Mouse (Mus musculus) kidney, embryonic 14.5 days (tissue): ENCODE results near the gene Abhd14a. TPM values are rescaled to one million over a fixed set of nuclear protein-coding genes. Genes with fewer than 3 reads are reported as not detected.
A peak's percentile ranks its signal among the peaks of the same experiment; 100 is the strongest.

ENCODE experiments used
- ATAC-seq: fragments of 200-750 bp; cut with Nextera tagmentation; 2 replicates; pipeline ENCODE4 v1.8.0; 2017; ENCODE audit warnings: moderate number of reproducible peaks, mild to moderate bottlenecking, moderate TSS enrichment, moderate library complexity; ENCODE audit not compliant: low FRiP score, low TSS enrichment
- H3K27ac ChIP-seq: fragments of 300-500 bp; sonication (generic); 2 replicates; pipeline ENCODE4 v1.5.1; 2014; ENCODE audit warnings: low read depth, mild to moderate bottlenecking, low read length, moderate library complexity, mixed read lengths
- H3K27me3 ChIP-seq: fragments of 300-500 bp; sonication (generic); 2 replicates; pipeline ENCODE4 v1.6.1; 2014; ENCODE audit warnings: mild to moderate bottlenecking, low read length; ENCODE audit not compliant: control insufficient read depth, insufficient read depth
- H3K36me3 ChIP-seq: fragments of 300-500 bp; sonication (generic); 2 replicates; pipeline ENCODE4 v1.6.1; 2014; ENCODE audit warnings: low read length, mixed read lengths; ENCODE audit not compliant: control insufficient read depth, insufficient read depth
- H3K4me1 ChIP-seq: fragments of 300-500 bp; sonication (generic); 2 replicates; pipeline ENCODE4 v1.6.1; 2014; ENCODE audit warnings: low read length, mixed read lengths; ENCODE audit not compliant: control insufficient read depth, insufficient read depth
- H3K4me2 ChIP-seq: fragments of 300-500 bp; sonication (generic); replicated peaks from 2 replicates; pipeline ENCODE4 v1.6.1; 2014; ENCODE audit warnings: low read depth, mild to moderate bottlenecking, low read length
- H3K4me3 ChIP-seq: fragments of 300-500 bp; sonication (generic); 2 replicates; pipeline ENCODE4 v1.5.1; 2014; ENCODE audit warnings: mild to moderate bottlenecking, low read length
- H3K9ac ChIP-seq: fragments of 300-500 bp; sonication (generic); 2 replicates; pipeline ENCODE4 v1.6.1; 2014; ENCODE audit warnings: low read depth, mild to moderate bottlenecking, low read length, moderate library complexity
- H3K9me3 ChIP-seq: fragments of 300-500 bp; sonication (generic); 2 replicates; pipeline ENCODE4 v1.6.1; 2016; ENCODE audit warnings: low read length; ENCODE audit not compliant: control insufficient read depth
- WGBS: fragments of 180-500 bp; shearing (Covaris S2); extraction: QIAGEN DNeasy Blood & Tissue Kit; methylation state at CpG from one replicate; pipeline ENCODE4 v1.1.7; 2014; 5-methylcytosine and 5-hydroxymethylcytosine counted together
- polyA plus RNA-seq: library from polyadenylated mRNA; unstranded; fragments of >200 nt; fragmentation: Nextera tagmentation; extraction: Ambion mirVana; gene quantifications from 2 replicates; pipeline ENCODE4 v1.2.1, GENCODE M21; 2014

The Abhd14a gene
- polyA plus RNA-seq, 1 experiment from 2014 or later, result 58.8 TPM

GRCm38 (mm10) chr9:106464751-106465541 is 17.5 kb upstream of the Abhd14a start:
- peak overlapping the region; percentile 53 for H3K4me3 ChIP-seq
- H3K27ac ChIP-seq, result peak overlapping the region; percentile 67
- H3K36me3 ChIP-seq, result peaks cover 35% of the 10 kb centered on the region
- WGBS, result 2% methylated on average over 67 of the region's 99 CpGs
- H3K4me2 ChIP-seq, result peak overlapping the region; percentile 98
- no peaks in the 10 kb centered on the region for H3K27me3 ChIP-seq
- peaks cover 18% of the 10 kb centered on the region for H3K4me1 ChIP-seq
- peak overlapping the region; percentile 75 for H3K9ac ChIP-seq
- no peaks in the 10 kb centered on the region for H3K9me3 ChIP-seq
- peak; percentile 81 for ATAC-seq

GRCm38 (mm10) chr9:106463122-106464063 is 15.9 kb upstream of the Abhd14a start:
- no peak for ATAC-seq
- Histone ChIP-seq H3K4me2 (no peak overlapping the region), H3K4me3 (no peak overlapping the region), H3K27me3 (no peaks in the 10 kb centered on the region), H3K27ac (no peak overlapping the region), H3K36me3 (peaks cover 39% of the 10 kb centered on the region), H3K9me3 (no peaks in the 10 kb centered on the region), H3K4me1 (peaks cover 20% of the 10 kb centered on the region), H3K9ac (no peak overlapping the region)
- 84% methylated on average over 21 of the region's 21 CpGs for WGBS

- H3K27ac ChIP-seq, result no peak overlapping the region
- WGBS, result 91% methylated on average over 12 of the region's 12 CpGs
- no peak for ATAC-seq
- H3K9me3 ChIP-seq, result no peaks in the 10 kb centered on the region
- no peak overlapping the region for H3K9ac ChIP-seq
- no peak overlapping the region for H3K4me3 ChIP-seq
- H3K4me2 ChIP-seq, result no peak overlapping the region
- peaks cover 43% of the 10 kb centered on the region for H3K36me3 ChIP-seq
- H3K4me1 ChIP-seq, result peaks cover 27% of the 10 kb centered on the region
- H3K27me3 ChIP-seq, result no peaks in the 10 kb centered on the region
These were observed 14.9 kb upstream of the Abhd14a start for GRCm38 (mm10) chr9:106462430-106462800.

GRCm38 (mm10) chr9:106461641-106462429 is 14.4 kb upstream of the Abhd14a start:
- H3K27me3 ChIP-seq, result no peaks in the 10 kb centered on the region
- peaks cover 43% of the 10 kb centered on the region for H3K36me3 ChIP-seq
- H3K4me1 ChIP-seq, result peaks cover 33% of the 10 kb centered on the region
- H3K9ac ChIP-seq, result no peak overlapping the region
- H3K4me2 ChIP-seq, result no peak overlapping the region
- H3K27ac ChIP-seq, result no peak overlapping the region
- H3K9me3 ChIP-seq, result no peaks in the 10 kb centered on the region
- no peak for ATAC-seq
- WGBS, result 76% methylated on average over 16 of the region's 16 CpGs
- no peak overlapping the region for H3K4me3 ChIP-seq

- 75% methylated on average over 9 of the region's 9 CpGs for WGBS
- no peak for ATAC-seq
- no peaks in the 10 kb centered on the region for H3K27me3 ChIP-seq
- no peak overlapping the region for H3K9ac ChIP-seq
- no peak overlapping the region for H3K4me3 ChIP-seq
- H3K9me3 ChIP-seq, result no peaks in the 10 kb centered on the region
- H3K27ac ChIP-seq, result peak overlapping the region; percentile 52; the same call in 1 of the 2 replicates
- H3K36me3 ChIP-seq, result peaks cover 43% of the 10 kb centered on the region
- peaks cover 41% of the 10 kb centered on the region for H3K4me1 ChIP-seq
- no peak overlapping the region for H3K4me2 ChIP-seq
These were observed 13.5 kb upstream of the Abhd14a start for GRCm38 (mm10) chr9:106461026-106461415.

GRCm38 (mm10) chr9:106460401-106461025 is 13.0 kb upstream of the Abhd14a start:
- Histone ChIP-seq H3K9me3 (no peaks in the 10 kb centered on the region), H3K4me3 (no peak overlapping the region), H3K27me3 (no peaks in the 10 kb centered on the region), H3K36me3 (peaks cover 43% of the 10 kb centered on the region), H3K4me1 (peaks cover 44% of the 10 kb centered on the region), H3K27ac (peak overlapping the region; percentile 52; the same call in 1 of the 2 replicates), H3K4me2 (no peak overlapping the region; the same call in 1 of the 2 replicates), H3K9ac (peak overlapping the region; percentile 28; the same call in 1 of the 2 replicates)
- ATAC-seq, result 0 out of 2 replicates have a peak, but pooled peaks have one; percentile 3
- 45% methylated on average over 18 of the region's 18 CpGs for WGBS

GRCm38 (mm10) chr9:106459946-106460345 is 12.5 kb upstream of the Abhd14a start:
- 43% methylated on average over 15 of the region's 15 CpGs for WGBS
- H3K9me3 ChIP-seq, result no peaks in the 10 kb centered on the region
- peaks cover 44% of the 10 kb centered on the region for H3K4me1 ChIP-seq
- no peaks in the 10 kb centered on the region for H3K27me3 ChIP-seq
- peak overlapping the region; percentile 52; the same call in 1 of the 2 replicates for H3K27ac ChIP-seq
- H3K4me3 ChIP-seq, result no peak overlapping the region
- ATAC-seq, result no peak
- peak overlapping the region; percentile 15; the same call in 1 of the 2 replicates for H3K4me2 ChIP-seq
- H3K9ac ChIP-seq, result peak overlapping the region; percentile 28; the same call in 1 of the 2 replicates
- H3K36me3 ChIP-seq, result peaks cover 43% of the 10 kb centered on the region

GRCm38 (mm10) chr9:106457920-106458319 is 10.4 kb upstream of the Abhd14a start:
- Histone ChIP-seq H3K4me2 (no peak overlapping the region), H3K4me3 (no peak overlapping the region), H3K36me3 (peaks cover 34% of the 10 kb centered on the region), H3K9ac (no peak overlapping the region), H3K27me3 (no peaks in the 10 kb centered on the region), H3K27ac (no peak overlapping the region), H3K4me1 (peaks cover 49% of the 10 kb centered on the region), H3K9me3 (no peaks in the 10 kb centered on the region)
- 70% methylated on average over 5 of the region's 5 CpGs for WGBS
- no peak for ATAC-seq
